Mouse (Mus musculus): ENCODE data around the gene BC024978. TPM values are rescaled to one million over a fixed set of nuclear protein-coding genes. Genes with fewer than 3 reads are reported as not detected.
A peak's percentile ranks its signal among the peaks of the same experiment; 100 is the strongest.

BC024978 gene
- polyA plus RNA-seq, 1 experiment = 13.5 TPM

- H3K4me3 ChIP-seq (replicated peaks; ENCODE audit: extremely low read depth, low read depth, low read length) = no peak overlapping the region
- 77% methylated on average over 2 of the region's 2 CpGs for WGBS
- no peak for TF ChIP-seq POLR2A (IDR thresholded peaks at IDR 0.05; ENCODE audit: borderline replicate concordance, extremely low read depth, low read depth, low read length)
These were observed 17.0 kb downstream of the BC024978 start for GRCm38 (mm10) chr7:27212626-27213025.

GRCm38 (mm10) chr7:27218586-27218985 lies 23.0 kb downstream of the BC024978 start:
- DNase-seq = no peak
- TF ChIP-seq CTCF (IDR thresholded peaks at IDR 0.05; ENCODE audit: insufficient read depth, low read length) (no peak), POLR2A (IDR thresholded peaks at IDR 0.05; ENCODE audit: borderline replicate concordance, extremely low read depth, low read depth, low read length) (no peak)
- no peak overlapping the region for H3K4me3 ChIP-seq (replicated peaks; ENCODE audit: extremely low read depth, low read depth, low read length)
- 78% methylated on average over 7 of the region's 7 CpGs for WGBS
- no peaks in the 10 kb centered on the region for H3K4me1 ChIP-seq (ENCODE audit: control insufficient read depth, insufficient read depth, low read length)

More at GRCm38 (mm10) chr7:27212626-27213025, 17.0 kb downstream of the BC024978 start:
- DNase-seq = no peak
- H3K4me1 ChIP-seq (ENCODE audit: control insufficient read depth, insufficient read depth, low read length) = no peaks in the 10 kb centered on the region

GRCm38 (mm10) chr7:27219937-27220336 lies 24.4 kb downstream of the BC024978 start:
- TF ChIP-seq POLR2A (IDR thresholded peaks at IDR 0.05; ENCODE audit: borderline replicate concordance, extremely low read depth, low read depth, low read length) (no peak), CTCF (IDR thresholded peaks at IDR 0.05; ENCODE audit: insufficient read depth, low read length) (no peak)
- DNase-seq = no peak
- Histone ChIP-seq H3K4me3 (replicated peaks; ENCODE audit: extremely low read depth, low read depth, low read length) (no peak overlapping the region), H3K4me1 (ENCODE audit: control insufficient read depth, insufficient read depth, low read length) (peaks cover 8% of the 10 kb centered on the region)
- 88% methylated on average over 11 of the region's 11 CpGs for WGBS

DNA sequence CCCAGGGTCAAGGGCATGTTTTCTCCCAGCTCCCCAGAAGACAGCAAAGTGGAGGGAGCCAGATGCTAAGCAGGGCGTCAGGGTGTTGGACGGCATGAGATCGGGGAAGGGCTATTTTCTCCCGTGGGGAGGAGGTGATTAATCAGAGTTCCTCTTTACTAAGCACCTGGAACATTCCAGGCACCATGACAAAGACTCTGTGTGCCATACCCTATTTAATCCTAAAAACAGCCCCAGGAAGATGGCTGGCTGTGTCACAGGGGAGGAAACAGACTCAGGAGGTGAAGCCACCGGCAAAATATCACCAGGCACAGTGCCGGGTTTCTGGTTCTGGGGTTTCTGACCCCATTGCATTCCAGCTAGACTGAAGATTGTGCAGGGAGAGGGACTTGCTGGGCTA lies 26.4 kb downstream of the BC024978 start:
- 55% methylated on average over 6 of the region's 6 CpGs for WGBS
- no peak overlapping the region for H3K4me3 ChIP-seq (replicated peaks; ENCODE audit: extremely low read depth, low read depth, low read length)
- no peak for DNase-seq
- TF ChIP-seq POLR2A (IDR thresholded peaks at IDR 0.05; ENCODE audit: borderline replicate concordance, extremely low read depth, low read depth, low read length) (no peak), CTCF (IDR thresholded peaks at IDR 0.05; ENCODE audit: insufficient read depth, low read length) (no peak)
- peaks cover 10% of the 10 kb centered on the region for H3K4me1 ChIP-seq (ENCODE audit: control insufficient read depth, insufficient read depth, low read length)

DNA sequence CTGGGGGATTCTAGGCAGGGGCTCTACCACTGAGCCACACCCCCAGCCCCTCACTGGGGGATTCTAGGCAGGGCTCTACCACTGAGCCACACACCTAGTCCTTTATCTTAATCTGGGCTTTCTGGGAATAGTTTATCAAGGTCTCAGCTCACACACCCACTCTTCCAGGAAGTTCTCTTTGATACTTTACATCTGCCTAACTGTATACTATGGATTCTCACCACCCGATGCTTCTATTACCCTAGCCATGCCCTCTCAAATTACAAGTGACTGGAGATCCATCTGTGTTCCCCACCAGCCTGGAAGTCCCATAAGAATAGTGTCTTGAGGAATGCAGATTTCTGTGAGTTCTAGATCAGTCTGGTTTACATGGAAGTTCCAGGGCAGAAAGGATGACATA lies 27.0 kb downstream of the BC024978 start:
- WGBS = 66% methylated on average over 1 of the region's 1 CpGs
- H3K4me1 ChIP-seq (ENCODE audit: control insufficient read depth, insufficient read depth, low read length) = peaks cover 13% of the 10 kb centered on the region
- DNase-seq = no peak
- TF ChIP-seq POLR2A (IDR thresholded peaks at IDR 0.05; ENCODE audit: borderline replicate concordance, extremely low read depth, low read depth, low read length) (no peak), CTCF (IDR thresholded peaks at IDR 0.05; ENCODE audit: insufficient read depth, low read length) (no peak)
- no peak overlapping the region for H3K4me3 ChIP-seq (replicated peaks; ENCODE audit: extremely low read depth, low read depth, low read length)

- no peak for TF ChIP-seq CTCF (IDR thresholded peaks at IDR 0.05; ENCODE audit: insufficient read depth, low read length)
- no peak for TF ChIP-seq POLR2A (IDR thresholded peaks at IDR 0.05; ENCODE audit: borderline replicate concordance, extremely low read depth, low read depth, low read length)
- Histone ChIP-seq H3K4me3 (replicated peaks; ENCODE audit: extremely low read depth, low read depth, low read length) (no peak overlapping the region), H3K4me1 (ENCODE audit: control insufficient read depth, insufficient read depth, low read length) (peaks cover 16% of the 10 kb centered on the region)
- DNase-seq = no peak
- 64% methylated on average over 11 of the region's 11 CpGs for WGBS
These were observed 29.4 kb downstream of the BC024978 start for GRCm38 (mm10) chr7:27224877-27225575.

DNA sequence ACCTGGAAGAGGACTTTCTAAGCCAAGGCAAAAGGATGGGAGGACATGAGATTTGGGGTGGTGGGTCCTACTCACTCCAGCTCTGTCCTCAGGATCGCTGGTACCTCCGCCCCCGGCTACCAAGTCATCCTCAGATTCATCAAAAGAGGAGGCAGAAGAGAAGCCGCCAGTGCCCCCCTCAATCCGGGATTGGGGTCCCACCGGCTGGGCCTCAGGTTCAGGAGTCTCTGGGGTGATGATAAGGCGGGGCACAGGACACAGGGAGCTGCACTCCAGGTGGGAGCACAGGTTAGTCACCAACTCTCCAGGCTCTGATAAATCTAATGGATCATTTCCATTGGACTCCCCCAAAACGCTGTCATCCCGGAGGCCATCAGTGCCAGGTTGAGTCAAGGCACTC lies 31.7 kb downstream of the BC024978 start:
- no peak for TF ChIP-seq CTCF (IDR thresholded peaks at IDR 0.05; ENCODE audit: insufficient read depth, low read length)
- TF ChIP-seq POLR2A (IDR thresholded peaks at IDR 0.05; ENCODE audit: borderline replicate concordance, extremely low read depth, low read depth, low read length) = no peak
- WGBS = 28% methylated on average over 9 of the region's 9 CpGs
- peak overlapping the region; percentile 77 for H3K4me3 ChIP-seq (replicated peaks; ENCODE audit: extremely low read depth, low read depth, low read length)

DNA sequence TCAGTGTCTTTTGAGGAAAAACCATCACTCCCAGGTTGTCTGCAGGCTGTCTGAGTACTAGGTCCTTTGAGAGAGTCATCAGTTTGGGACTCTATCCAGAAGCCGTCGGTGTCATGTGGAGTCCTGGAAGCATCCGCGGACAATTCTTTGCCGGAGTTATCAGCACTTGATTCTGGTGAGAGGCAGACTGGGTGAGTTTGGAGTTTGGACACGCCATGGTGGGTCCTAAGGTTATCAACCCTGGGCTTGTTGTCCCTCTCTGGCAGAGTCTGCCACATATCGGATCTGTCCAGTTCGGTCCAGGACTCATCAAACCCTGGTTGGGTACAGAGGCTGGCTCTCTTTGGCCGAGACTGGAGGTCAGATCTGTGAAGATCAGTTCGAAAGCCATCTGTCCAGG lies 32.1 kb downstream of the BC024978 start:
- DNase-seq = no peak
- Histone ChIP-seq H3K4me1 (ENCODE audit: control insufficient read depth, insufficient read depth, low read length) (peaks cover 19% of the 10 kb centered on the region), H3K4me3 (replicated peaks; ENCODE audit: extremely low read depth, low read depth, low read length) (peak overlapping the region; percentile 77)
- TF ChIP-seq POLR2A (IDR thresholded peaks at IDR 0.05; ENCODE audit: borderline replicate concordance, extremely low read depth, low read depth, low read length) = no peak
- no peak for TF ChIP-seq CTCF (IDR thresholded peaks at IDR 0.05; ENCODE audit: insufficient read depth, low read length)
- 4% methylated on average over 10 of the region's 10 CpGs for WGBS

More for the DNA sequence above, 31.7 kb downstream of the BC024978 start:
- DNase-seq = no peak
- H3K4me1 ChIP-seq (ENCODE audit: control insufficient read depth, insufficient read depth, low read length) = peaks cover 16% of the 10 kb centered on the region

GRCm38 (mm10) chr7:27228281-27228821 lies 32.8 kb downstream of the BC024978 start, which contains the start of gene Itpkc:
TSS of gene Itpkc (minus strand) at chr7:27228661.
- TF ChIP-seq CTCF (IDR thresholded peaks at IDR 0.05; ENCODE audit: insufficient read depth, low read length) = no peak
- peak; percentile 98 for TF ChIP-seq POLR2A (IDR thresholded peaks at IDR 0.05; ENCODE audit: borderline replicate concordance, extremely low read depth, low read depth, low read length)
- peak; percentile 92 for DNase-seq
- WGBS = 1% methylated on average over 48 of the region's 49 CpGs
- peaks cover 20% of the 10 kb centered on the region for H3K4me1 ChIP-seq (ENCODE audit: control insufficient read depth, insufficient read depth, low read length)
- H3K4me3 ChIP-seq (replicated peaks; ENCODE audit: extremely low read depth, low read depth, low read length) = peak within 1 kb of the TSS; percentile 77

DNA sequence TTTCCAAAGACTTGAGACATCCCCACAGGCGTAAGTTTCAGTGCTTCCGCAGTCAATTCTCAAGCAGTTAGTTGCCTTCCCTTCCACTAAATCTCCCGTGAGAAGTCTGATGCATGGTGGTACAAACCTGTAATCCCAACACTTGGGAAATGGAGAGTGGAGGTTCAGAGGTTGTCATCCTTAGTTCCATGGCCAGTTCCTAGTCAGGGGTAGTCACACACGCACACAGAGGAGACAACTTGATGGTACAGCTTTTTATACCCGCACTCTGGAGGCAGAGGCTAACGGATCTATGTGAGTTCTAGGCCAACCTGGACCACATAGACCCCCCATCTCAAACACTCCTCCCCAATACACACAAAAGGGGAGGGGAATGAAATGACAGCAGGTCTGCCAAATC lies 33.3 kb downstream of the BC024978 start:
- WGBS = 14% methylated on average over 6 of the region's 6 CpGs
- TF ChIP-seq CTCF (IDR thresholded peaks at IDR 0.05; ENCODE audit: insufficient read depth, low read length) (no peak), POLR2A (IDR thresholded peaks at IDR 0.05; ENCODE audit: borderline replicate concordance, extremely low read depth, low read depth, low read length) (no peak)
- peak overlapping the region; percentile 77 for H3K4me3 ChIP-seq (replicated peaks; ENCODE audit: extremely low read depth, low read depth, low read length)
- peaks cover 25% of the 10 kb centered on the region for H3K4me1 ChIP-seq (ENCODE audit: control insufficient read depth, insufficient read depth, low read length)
- no peak for DNase-seq
